Mouse (Mus musculus) liver, adult 2 months (tissue): Measurements from ENCODE around the gene Ucn.

ENCODE experiments used
- CTCF ChIP-seq: fragments of 200-500 bp; IDR thresholded peaks from 2 replicates; pipeline ENCODE4 v1.5.1; 2011; ENCODE audit warnings: low read depth, low read length, control low read depth
- POLR2A ChIP-seq: fragments of 200-500 bp; IDR thresholded peaks from 2 replicates; pipeline ENCODE4 v1.6.1; 2011; ENCODE audit warnings: low read length, control low read depth; ENCODE audit not compliant: insufficient read depth; ENCODE audit errors: extremely low read depth

GRCm38 (mm10) chr5:31138968-31139425 lies 368 bp upstream of the Ucn start:
- TF ChIP-seq POLR2A, result no peak
- TF ChIP-seq CTCF, result no peak
